Mouse (Mus musculus): ENCODE results near the gene Xrcc4.

DNA sequence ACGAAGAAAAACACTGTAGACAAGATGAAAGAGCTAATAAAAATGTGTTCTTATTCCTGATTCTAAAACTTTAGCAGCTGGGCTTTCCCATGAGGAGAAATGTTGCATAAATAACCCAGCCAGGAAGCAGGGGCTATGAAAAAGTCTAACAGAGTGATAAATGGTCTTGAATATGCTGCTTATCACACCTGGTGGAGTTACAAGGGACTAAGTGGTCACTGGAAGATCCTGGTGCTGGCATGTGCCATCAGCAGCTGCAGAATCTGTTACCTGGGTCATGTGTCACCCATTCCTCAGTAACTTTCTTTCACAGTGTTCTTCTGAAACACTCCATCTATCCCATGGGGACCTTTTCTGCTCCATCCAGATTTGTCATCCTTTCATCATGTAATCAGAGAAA is 22.3 kb upstream of the Xrcc4 start:
- no peak for TF ChIP-seq POLR2A (IDR thresholded peaks at IDR 0.05; ENCODE audit: insufficient read depth, low read length)
- no peak for TF ChIP-seq CTCF (IDR thresholded peaks at IDR 0.05; ENCODE audit: low read depth, low read length)
